Comparison of ENCODE assay signal across 35 mouse cellular contexts in the genomic region with DNA sequence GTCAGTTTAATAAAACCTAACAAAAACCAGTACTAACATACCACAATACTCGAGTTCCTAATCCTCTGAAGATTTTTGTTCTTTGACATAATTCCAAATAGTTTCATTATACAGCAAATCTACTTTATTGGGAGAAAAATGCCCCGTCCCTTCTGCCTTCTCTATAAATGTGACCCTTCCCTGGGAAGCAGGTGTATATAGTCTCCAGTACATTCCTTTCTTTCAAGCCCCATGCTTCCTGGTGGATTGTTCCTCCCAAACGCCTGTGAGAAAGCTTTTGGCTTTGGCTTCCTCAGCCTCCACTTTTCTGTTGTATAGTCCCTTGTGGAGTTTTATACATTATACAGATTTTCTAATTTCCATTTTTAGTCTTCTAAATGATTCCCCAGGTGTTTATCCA.
"Had no signal": no experiment of that assay in that cellular context is flagged by ENCODE, and none has a peak within 500 bp of the region (broad histone marks: within the 10 kb centered on the region; RNA-seq: fewer than 3 reads in every experiment).

No protein-coding gene starts in this region.

- H3K9ac ChIP-seq: heart, embryonic 12.5 days; heart, embryonic 13.5 days; heart, embryonic 15.5 days; hindbrain, embryonic 12.5 days; hindbrain, embryonic 13.5 days; hindbrain, embryonic 14.5 days; hindbrain, embryonic 15.5 days; intestine, embryonic 15.5 days; kidney, embryonic 15.5 days had no signal

- DNase-seq: heart, postnatal 10 days; heart, postnatal 14 days; heart, postnatal 36 days; heart, postnatal 4 days; kidney, adult 11 months; kidney, adult 18-20 months; kidney, adult 2 months; kidney, adult 8-10 months; kidney, adult 9 months; kidney, postnatal 10 days; kidney, postnatal 14 days; kidney, postnatal 25 days; kidney, postnatal 36 days; kidney, postnatal 4 days; layer of hippocampus, adult 9-11 months; layer of hippocampus, postnatal 36 days had no signal

- H3K4me1 ChIP-seq: heart, embryonic 10.5 days; heart, embryonic 12.5 days; heart, embryonic 13.5 days; heart, embryonic 15.5 days; hindbrain, embryonic 10.5 days; hindbrain, embryonic 12.5 days; hindbrain, embryonic 13.5 days; hindbrain, embryonic 15.5 days; intestine, embryonic 15.5 days; kidney, embryonic 15.5 days had no signal

- ATAC-seq: hindbrain, embryonic 16.5 days; hindbrain, postnatal 0 days; inflammation-experienced regulatory T-cells, adult 6 months; intestine, embryonic 15.5 days; intestine, embryonic 16.5 days; intestine, postnatal 0 days had no signal

- H3K27me3 ChIP-seq: heart, embryonic 12.5 days; heart, embryonic 13.5 days; heart, embryonic 15.5 days; hindbrain, embryonic 12.5 days; hindbrain, embryonic 13.5 days; hindbrain, embryonic 15.5 days; intestine, embryonic 15.5 days; kidney, embryonic 15.5 days had no signal

- H3K9me3 ChIP-seq: heart, embryonic 10.5 days; heart, embryonic 12.5 days; heart, embryonic 13.5 days; heart, embryonic 15.5 days; hindbrain, embryonic 10.5 days; hindbrain, embryonic 12.5 days; hindbrain, embryonic 13.5 days; hindbrain, embryonic 15.5 days; intestine, embryonic 15.5 days; kidney, embryonic 15.5 days had no signal

- H3K4me2 ChIP-seq: heart, embryonic 11.5 days; heart, embryonic 12.5 days; heart, embryonic 13.5 days; heart, embryonic 15.5 days; hindbrain, embryonic 12.5 days; hindbrain, embryonic 13.5 days; hindbrain, embryonic 14.5 days; hindbrain, embryonic 15.5 days; intestine, embryonic 15.5 days; kidney, embryonic 15.5 days had no signal

- H3K36me3 ChIP-seq: heart, embryonic 10.5 days; heart, embryonic 12.5 days; heart, embryonic 13.5 days; heart, embryonic 15.5 days; hindbrain, embryonic 10.5 days; hindbrain, embryonic 12.5 days; hindbrain, embryonic 13.5 days; hindbrain, embryonic 15.5 days; intestine, embryonic 15.5 days; kidney, embryonic 15.5 days had no signal

- H3K27ac ChIP-seq: heart, embryonic 10.5 days; heart, embryonic 13.5 days; heart, embryonic 15.5 days; hindbrain, embryonic 10.5 days; hindbrain, embryonic 12.5 days; hindbrain, embryonic 13.5 days; hindbrain, embryonic 14.5 days; hindbrain, embryonic 15.5 days; hindbrain, postnatal 0 days; intestine, embryonic 15.5 days; kidney, embryonic 15.5 days; kidney, postnatal 0 days; layer of hippocampus, adult 2 months had no signal

- H3K4me3 ChIP-seq: heart, embryonic 10.5 days; heart, embryonic 12.5 days; heart, embryonic 13.5 days; heart, embryonic 15.5 days; hindbrain, embryonic 10.5 days; hindbrain, embryonic 12.5 days; hindbrain, embryonic 13.5 days; hindbrain, embryonic 15.5 days; intestine, embryonic 15.5 days; kidney, embryonic 15.5 days; layer of hippocampus, adult 2 months had no signal
